Mouse (Mus musculus) brain, embryonic 14.5 days (tissue): Measurements from ENCODE around the gene Rnf223.

ENCODE experiments used
- CTCF ChIP-seq: fragments of 200-500 bp; IDR thresholded peaks from 2 replicates; pipeline ENCODE4 v1.5.1; 2012; ENCODE audit warnings: inconsistent platforms, mild to moderate bottlenecking, moderate library complexity, borderline replicate concordance; ENCODE audit not compliant: insufficient read depth, insufficient read length; ENCODE audit errors: extremely low read depth
- POLR2A ChIP-seq: fragments of 200-500 bp; IDR thresholded peaks from 2 replicates; pipeline ENCODE4 v1.6.1; 2012; ENCODE audit warnings: mild to moderate bottlenecking, inconsistent platforms, borderline replicate concordance; ENCODE audit not compliant: poor library complexity, insufficient read depth, insufficient read length, severe bottlenecking; ENCODE audit errors: extremely low read depth

DNA sequence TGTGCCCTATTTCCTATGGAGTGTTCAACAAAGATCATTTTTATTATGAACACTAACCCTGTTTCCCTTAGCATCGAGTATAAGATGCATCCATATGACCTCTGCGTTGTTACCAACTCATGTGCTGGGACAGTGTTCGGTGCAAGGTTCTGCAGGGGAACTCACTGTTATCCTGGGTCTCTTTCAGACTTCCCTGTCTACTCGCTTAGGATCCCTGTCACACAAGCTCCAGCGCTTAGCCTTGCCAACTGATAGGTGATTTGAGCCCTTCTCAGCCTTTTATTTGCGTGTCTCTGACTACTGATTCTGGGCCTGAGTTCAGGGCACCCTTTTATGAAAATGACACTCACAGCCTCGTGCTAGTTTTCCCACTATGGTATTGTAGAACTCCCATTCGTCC, 45.1 kb upstream of the Rnf223 start:
- no peak for TF ChIP-seq POLR2A
- no peak for TF ChIP-seq CTCF
